Mouse (Mus musculus) Muller cell, postnatal 12 days (primary cell): ENCODE data around the gene Agpat3.

ENCODE experiments used
- DNase-seq: peaks from one replicate; pipeline ENCODE4 v3.0.0-alpha.2; 2015; ENCODE audit errors: inconsistent ontology term

The Agpat3 gene

DNA sequence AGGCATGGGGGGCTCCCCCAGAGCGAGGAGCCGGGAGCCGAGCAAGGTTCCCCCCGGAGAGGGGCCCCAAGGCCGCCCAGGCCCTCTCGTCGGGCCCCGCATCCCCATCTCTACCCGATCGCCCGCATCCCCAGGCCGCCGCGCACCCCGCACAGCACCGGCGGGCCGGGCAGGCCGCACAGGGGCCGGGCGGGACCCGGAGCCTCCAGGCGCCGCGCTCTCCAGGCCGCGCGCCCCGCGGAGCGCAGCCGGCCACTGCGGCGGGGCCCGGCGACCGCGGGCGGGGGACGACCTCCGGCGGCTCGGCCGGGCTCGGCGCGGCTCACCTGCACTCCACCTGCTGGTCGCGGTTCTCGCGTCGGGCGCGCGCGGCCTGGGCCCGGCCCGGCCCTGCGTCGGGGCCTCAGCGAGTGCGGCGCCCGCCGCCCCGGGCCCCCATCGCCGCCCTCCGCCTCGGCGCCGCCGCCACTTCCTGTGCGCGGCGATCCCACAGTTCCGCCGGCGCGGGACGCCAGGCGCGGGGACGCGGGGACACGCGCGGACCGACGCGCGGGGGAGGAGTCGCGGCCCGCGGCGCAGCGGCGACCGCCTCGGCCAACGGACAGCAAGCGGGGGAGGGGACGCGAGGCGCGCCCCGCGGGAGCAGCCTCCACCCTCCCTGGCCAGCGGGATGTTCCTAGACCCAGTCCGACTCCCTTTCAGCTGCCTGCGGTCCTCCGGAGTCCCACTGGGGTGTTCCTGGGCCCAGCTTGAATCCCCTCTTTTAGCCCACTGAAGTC is at the start of gene Agpat3:
Gene Agpat3 (minus strand): TSS at position 603 of the 779 bp plus-strand sequence.
- peak; percentile 73 for DNase-seq

GRCm38 (mm10) chr10:78401127-78401526 is 48.8 kb upstream of the Agpat3 start:
- no peak for DNase-seq

GRCm38 (mm10) chr10:78399090-78399657 is 46.9 kb upstream of the Agpat3 start:
- DNase-seq: no peak

GRCm38 (mm10) chr10:78396625-78396885 is 44.3 kb upstream of the Agpat3 start:
- no peak for DNase-seq

GRCm38 (mm10) chr10:78395819-78396624 is 43.7 kb upstream of the Agpat3 start:
- DNase-seq: peak; percentile 70

DNA sequence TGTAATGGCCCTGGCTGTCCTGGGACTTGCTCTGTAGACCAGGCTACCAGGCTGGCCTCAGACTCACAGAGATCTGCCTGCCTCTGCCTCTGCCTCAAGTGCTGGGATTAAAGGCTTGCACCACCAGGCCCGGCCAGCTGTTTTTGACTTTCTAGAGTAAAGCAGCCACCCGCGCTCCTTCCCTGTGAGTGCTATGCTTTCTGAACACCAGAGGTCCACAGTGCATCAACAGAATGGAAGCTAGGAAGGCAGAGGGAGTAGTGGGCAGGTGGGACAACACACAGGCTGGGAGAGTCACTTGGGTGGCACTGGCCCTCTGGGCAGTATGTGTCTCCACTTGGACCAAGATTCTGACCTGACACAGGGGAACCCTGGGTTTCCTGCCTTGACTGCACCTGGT is 43.1 kb upstream of the Agpat3 start:
- no peak for DNase-seq

- peak; percentile 67 for DNase-seq
Measured at GRCm38 (mm10) chr10:78392072-78392471, 39.8 kb upstream of the Agpat3 start.

GRCm38 (mm10) chr10:78390982-78391470 is 38.7 kb upstream of the Agpat3 start:
- DNase-seq: no peak

GRCm38 (mm10) chr10:78388216-78388980 is 36.1 kb upstream of the Agpat3 start:
- no peak for DNase-seq

- no peak for DNase-seq
Measured at GRCm38 (mm10) chr10:78385520-78385919, 33.2 kb upstream of the Agpat3 start.

DNA sequence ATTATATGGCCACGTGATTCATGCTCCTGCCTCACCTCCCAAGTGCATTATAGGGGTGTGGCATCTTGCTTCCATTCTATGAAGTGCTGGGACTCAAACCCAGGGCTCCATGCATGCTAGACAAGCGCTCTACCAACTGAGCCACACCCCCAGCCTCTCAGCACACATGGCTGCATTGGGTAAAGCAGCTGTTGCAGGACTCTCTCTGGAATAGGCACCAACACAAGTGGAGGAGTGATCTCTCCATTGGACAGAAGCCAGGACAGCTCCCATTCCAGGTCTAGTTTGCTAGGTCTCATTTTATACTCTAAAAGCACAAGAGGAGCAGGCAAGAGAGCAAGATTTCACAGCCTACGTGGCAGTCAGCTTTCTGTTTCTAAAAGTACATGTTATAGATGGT is 31.3 kb upstream of the Agpat3 start:
- DNase-seq: no peak

DNA sequence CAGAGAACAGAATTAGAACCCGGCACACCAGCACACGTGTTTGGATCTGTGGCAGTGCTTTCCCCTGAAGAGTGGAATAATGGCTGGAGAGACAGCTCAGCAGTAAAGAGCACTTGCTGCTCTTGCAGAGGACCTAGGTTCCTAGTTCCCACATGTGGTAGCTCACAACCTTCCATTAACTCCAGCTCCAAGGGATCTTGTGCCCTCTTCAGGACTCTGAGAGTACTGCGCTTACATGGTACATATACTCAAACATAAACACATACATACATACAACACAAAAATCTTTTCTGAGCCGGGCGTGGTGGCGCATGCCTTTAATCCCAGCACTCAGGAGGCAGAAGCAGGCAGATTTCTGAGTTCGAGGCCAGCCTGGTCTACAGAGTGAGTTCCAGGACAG is 26.2 kb upstream of the Agpat3 start:
- DNase-seq: no peak

DNA sequence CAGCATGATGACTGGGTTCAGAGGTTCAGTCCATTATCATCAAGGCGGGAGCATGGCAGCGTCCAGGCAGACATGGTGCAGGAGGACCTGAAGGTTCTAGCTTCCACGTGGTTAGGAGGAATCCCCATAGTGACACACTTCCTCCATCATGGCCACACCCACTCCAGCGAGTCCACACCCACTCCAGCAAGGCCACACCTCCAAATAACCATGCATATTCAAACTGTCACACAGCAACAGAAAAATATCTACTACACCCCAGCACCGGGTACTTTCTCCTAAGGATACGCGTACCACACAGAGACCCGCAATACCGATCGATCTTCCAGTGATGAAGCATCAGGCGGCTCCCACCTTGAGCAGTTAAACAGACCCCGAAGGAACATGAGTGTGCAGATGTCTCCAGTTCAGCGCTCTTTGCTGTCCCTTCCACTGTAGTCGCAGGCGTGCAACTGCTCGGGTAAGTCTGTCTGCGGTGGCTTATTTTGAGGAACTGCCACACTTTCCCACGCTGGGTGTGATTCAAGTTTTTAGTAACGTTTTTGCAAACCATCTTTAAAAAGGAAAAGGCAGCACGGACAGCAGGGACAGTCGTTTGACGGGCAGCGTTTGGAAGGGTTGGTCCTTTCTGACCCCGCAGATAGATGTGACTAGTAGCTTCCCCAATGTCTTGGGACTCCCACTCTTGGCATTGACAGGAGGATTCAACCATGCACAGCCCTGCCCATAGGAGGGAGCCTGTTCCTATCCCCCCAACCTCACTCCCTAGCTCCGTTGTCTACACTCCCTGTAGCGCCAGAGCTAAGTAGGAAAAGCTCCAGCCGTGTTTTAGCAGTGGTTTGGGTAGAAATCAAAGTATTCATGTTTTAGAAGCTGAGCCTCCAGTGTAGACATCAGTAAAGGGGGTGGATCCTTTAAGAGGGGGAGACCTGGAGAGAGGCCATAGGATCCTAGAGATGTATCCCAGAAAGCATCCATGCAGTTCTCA is 20.7 kb upstream of the Agpat3 start:
- no peak for DNase-seq

- DNase-seq: no peak
Measured at GRCm38 (mm10) chr10:78371746-78372145, 19.5 kb upstream of the Agpat3 start.

DNA sequence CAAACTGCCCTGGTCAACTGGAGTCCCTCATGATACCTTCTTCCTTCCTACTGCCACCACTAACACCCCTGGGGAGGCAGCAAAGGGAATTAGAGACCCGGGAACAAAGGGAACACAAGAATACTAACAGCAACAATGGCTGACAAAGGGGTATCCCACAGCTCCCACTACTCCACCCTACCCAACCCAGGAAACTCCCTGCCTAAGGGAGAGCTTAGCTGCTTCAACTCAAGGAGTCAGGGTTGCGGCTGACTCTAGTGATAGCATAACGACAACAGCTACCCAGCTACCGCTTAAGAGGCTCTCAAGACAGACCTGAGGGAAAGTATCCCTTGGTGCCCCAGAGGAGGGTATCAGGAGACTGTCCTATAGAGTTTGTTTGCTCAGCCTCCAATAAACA is 15.3 kb upstream of the Agpat3 start:
- no peak for DNase-seq

DNA sequence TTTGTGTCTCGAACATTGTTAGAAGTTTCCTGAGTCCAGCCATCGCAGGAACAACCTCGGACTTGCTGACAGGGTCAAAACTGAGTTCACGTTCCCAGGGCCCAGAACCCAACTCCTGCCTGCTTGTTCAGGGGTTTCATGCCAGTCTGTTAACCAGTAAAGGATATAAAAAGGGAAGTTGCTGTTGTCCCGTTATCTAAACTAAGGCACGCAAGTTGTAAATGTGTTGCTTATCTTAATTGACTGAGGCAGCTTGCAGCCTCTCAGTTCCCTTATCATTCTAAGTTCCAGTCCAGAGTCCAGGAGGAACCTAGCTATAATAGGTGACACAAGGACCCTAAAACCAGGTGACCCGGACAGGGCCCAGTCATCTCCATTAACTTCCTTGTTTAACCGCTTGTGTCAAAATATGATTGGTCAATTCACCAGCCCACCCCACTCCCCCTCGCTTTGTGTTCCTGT is 14.6 kb upstream of the Agpat3 start:
- no peak for DNase-seq

- peak; percentile 70 for DNase-seq
Measured at GRCm38 (mm10) chr10:78366195-78366834, 14.0 kb upstream of the Agpat3 start.

DNA sequence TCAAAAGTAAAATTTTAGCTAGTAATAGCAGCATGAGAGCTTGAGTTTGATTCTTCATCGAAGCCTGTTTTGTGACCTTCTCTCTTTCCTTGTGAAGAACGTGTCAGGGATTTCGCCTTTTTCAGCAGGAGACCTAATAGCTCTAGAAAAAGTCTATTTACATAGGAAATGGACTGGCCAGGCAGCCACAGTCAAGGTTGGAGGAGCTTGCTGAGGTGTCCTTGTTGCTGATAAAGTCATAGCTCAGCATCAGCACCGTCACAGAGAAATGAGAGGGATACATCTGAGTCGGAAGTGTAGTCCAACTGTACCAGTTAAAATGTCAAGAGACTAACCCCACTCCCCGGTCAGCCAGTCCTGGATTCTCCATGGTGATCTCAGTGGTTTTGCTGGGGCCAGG is 13.3 kb upstream of the Agpat3 start:
- DNase-seq: no peak

DNA sequence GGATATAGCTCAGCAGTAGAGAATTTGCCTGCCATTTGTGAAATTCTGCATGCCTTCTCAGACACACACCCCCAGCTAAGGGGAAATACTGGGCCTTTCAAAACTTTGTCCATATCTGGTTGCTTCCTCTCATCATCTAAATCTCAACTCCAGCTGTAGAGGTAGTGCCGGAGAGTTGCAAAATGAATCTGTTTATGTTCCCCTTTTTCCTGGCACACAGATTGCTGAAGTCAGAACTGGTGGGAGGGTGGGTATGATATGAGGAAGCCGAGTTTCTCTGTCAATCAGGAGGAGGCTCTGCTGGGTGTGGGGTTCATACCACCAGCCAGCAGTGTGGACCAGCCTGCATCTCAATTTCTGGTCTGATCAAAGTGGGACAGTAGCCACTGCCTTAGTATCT is 11.8 kb upstream of the Agpat3 start:
- DNase-seq: no peak

DNA sequence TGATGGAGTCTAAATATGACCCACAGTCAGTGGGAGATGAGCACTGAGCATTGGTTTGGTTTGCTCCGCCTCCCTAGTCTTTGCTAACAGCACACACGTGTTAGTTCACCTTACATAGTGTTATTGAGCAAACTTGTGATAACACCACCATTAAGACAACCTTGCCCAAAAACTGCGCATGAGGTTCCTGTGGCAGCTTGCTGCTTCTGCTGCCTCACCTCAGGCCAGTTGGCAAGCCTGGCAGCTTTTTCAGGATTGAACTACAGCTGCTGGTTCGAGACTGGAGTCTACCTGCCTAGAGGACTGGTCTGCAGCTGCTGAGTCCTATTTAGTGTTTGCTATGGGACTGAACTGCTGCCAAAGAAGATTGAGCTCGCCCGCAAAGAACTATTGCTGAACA is 11.1 kb upstream of the Agpat3 start:
- DNase-seq: no peak
